Mouse (Mus musculus) naive thymus-derived CD4-positive, alpha-beta T cell, adult 2 months (primary cell): ENCODE data around the gene Adamts18.

Source experiments
- DNase-seq: peaks from one replicate; pipeline ENCODE4 v3.0.0-alpha.2; 2011; ENCODE audit warnings: low read depth

Adamts18 gene

GRCm38 (mm10) chr8:113660128-113660527, 188.4 kb downstream of the Adamts18 start:
- DNase-seq = no peak

GRCm38 (mm10) chr8:113656681-113657298, 191.7 kb downstream of the Adamts18 start:
- no peak for DNase-seq

DNA sequence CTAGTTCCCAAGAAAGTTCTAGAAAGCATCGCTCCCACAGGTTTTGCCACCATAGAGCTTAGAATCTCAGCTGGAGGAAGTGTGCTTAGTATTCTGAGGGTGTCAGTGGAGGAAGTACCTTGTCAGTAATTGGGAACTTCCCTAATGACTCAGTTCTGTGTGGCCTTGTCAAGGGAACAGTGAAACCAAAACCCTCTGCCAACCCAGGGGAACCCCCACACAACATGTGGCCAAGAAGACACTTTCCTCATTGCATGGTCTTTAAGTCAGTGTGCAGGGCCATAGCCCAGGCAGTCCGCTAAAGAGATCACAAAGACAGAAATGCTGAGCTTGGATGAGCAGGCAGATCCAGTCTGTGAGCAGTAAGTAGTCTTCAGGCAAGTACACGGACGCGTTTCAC, 192.4 kb downstream of the Adamts18 start:
- peak; percentile 15 for DNase-seq

GRCm38 (mm10) chr8:113653151-113653550, 195.4 kb downstream of the Adamts18 start:
- no peak for DNase-seq

GRCm38 (mm10) chr8:113652450-113652849, 196.1 kb downstream of the Adamts18 start:
- DNase-seq = no peak
